Mouse (Mus musculus) fibroblast of lung, adult 2 months (primary cell): Measurements from ENCODE around the gene Ubqln1.
A peak's percentile ranks its signal among the peaks of the same experiment; 100 is the strongest.

ENCODE experiments used
- DNase-seq: peaks from one replicate; pipeline ENCODE4 v3.0.0-alpha.2; 2011; ENCODE audit warnings: low read depth

The Ubqln1 gene

GRCm38 (mm10) chr13:58197981-58198640 lies 17.3 kb downstream of the Ubqln1 start:
- no peak for DNase-seq

GRCm38 (mm10) chr13:58197211-58197610 lies 18.2 kb downstream of the Ubqln1 start:
- DNase-seq: no peak

- no peak for DNase-seq
Observed at GRCm38 (mm10) chr13:58194908-58195307, 20.5 kb downstream of the Ubqln1 start.

GRCm38 (mm10) chr13:58193221-58193620 lies 22.2 kb downstream of the Ubqln1 start:
- DNase-seq: no peak

GRCm38 (mm10) chr13:58192146-58192545 lies 23.3 kb downstream of the Ubqln1 start:
- no peak for DNase-seq

- DNase-seq: no peak
Observed at GRCm38 (mm10) chr13:58191516-58191915, 23.9 kb downstream of the Ubqln1 start.

- no peak for DNase-seq
Observed at GRCm38 (mm10) chr13:58189473-58189872, 26.0 kb downstream of the Ubqln1 start.

- peak; percentile 37 for DNase-seq
Observed at GRCm38 (mm10) chr13:58188412-58188811, 27.0 kb downstream of the Ubqln1 start.

- no peak for DNase-seq
Observed at GRCm38 (mm10) chr13:58187751-58188150, 27.7 kb downstream of the Ubqln1 start.

- no peak for DNase-seq
Observed at GRCm38 (mm10) chr13:58186281-58186680, 29.2 kb downstream of the Ubqln1 start.

GRCm38 (mm10) chr13:58184111-58184510 lies 31.3 kb downstream of the Ubqln1 start:
- no peak for DNase-seq

- DNase-seq: no peak
Observed at GRCm38 (mm10) chr13:58181607-58182551, 33.6 kb downstream of the Ubqln1 start.

- DNase-seq: no peak
Observed at GRCm38 (mm10) chr13:58177511-58178208, 37.8 kb downstream of the Ubqln1 start.

GRCm38 (mm10) chr13:58176105-58176504 lies 39.3 kb downstream of the Ubqln1 start:
- no peak for DNase-seq

GRCm38 (mm10) chr13:58168119-58168518 lies 47.3 kb downstream of the Ubqln1 start:
- no peak for DNase-seq

GRCm38 (mm10) chr13:58163343-58163742 lies 52.1 kb downstream of the Ubqln1 start:
- no peak for DNase-seq

- DNase-seq: no peak
Observed at GRCm38 (mm10) chr13:58160761-58161160, 54.7 kb downstream of the Ubqln1 start.

GRCm38 (mm10) chr13:58158099-58158912 lies 57.1 kb downstream of the Ubqln1 start:
- DNase-seq: peak; percentile 88

- peak; percentile 49 for DNase-seq
Observed at GRCm38 (mm10) chr13:58157447-58158098, 57.9 kb downstream of the Ubqln1 start, which contains the start of gene Idnk. TSS of gene Idnk (plus strand) at chr13:58157649.

GRCm38 (mm10) chr13:58157036-58157435 lies 58.4 kb downstream of the Ubqln1 start:
- DNase-seq: no peak

GRCm38 (mm10) chr13:58156031-58156430 lies 59.4 kb downstream of the Ubqln1 start:
- no peak for DNase-seq
